Mouse (Mus musculus) embryo, embryonic 10 days (tissue): ENCODE results near the gene Dgkb.

Experiments
- DNase-seq: peaks from one replicate; pipeline ENCODE4 v3.0.0-alpha.2; 2015; ENCODE audit warnings: low spot score

Gene Dgkb

DNA sequence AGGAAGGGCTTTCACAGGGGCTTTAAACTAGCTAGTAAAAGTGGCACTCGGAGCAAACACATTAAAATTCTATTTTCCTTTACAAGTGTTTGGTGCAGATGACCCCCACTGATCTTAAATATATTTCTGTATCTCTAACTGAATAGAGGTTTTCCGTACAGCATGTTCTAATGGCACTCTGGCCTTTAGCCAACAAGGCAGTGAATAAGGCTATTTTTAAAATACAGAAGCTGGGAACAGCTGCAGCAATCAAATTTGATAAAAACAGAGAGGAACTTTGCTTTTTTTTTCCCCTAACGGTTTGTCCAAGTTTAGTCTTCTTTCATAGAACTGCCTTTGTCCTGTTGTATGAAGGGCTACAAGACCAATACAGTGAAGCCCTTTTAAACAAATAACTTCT lies 776.5 kb downstream of the Dgkb start:
- DNase-seq, result no peak

DNA sequence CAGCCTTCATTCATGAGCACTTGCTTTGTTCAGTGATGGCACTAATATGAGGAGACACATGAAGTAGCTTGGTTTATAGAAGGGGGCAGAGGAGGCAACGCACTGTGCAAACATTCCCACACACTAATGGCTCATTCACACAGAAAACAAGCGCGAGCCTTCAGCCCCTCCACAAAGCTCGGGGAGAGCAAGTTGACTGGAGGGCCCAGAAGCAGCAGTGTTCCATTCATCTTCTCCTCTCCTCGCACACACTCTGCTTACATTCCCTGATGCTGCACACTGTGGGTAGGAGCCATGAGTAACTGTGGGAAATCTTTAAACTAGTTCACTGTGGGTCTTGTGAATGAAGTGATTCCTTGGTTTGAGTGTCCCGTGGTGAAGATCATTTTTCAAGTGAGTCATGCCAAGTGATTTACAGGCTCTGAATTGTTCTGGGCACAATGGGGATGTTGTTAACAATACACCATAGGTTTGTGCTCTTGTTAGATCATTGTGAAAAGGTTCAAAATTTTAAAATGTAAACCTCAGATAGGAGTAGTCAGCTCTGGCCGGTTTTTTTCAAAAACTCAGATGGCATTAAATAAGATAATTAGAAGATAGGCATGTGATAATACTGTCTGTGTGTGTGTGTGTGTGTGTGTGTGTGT lies 779.0 kb downstream of the Dgkb start:
- peak; percentile 53 for DNase-seq

DNA sequence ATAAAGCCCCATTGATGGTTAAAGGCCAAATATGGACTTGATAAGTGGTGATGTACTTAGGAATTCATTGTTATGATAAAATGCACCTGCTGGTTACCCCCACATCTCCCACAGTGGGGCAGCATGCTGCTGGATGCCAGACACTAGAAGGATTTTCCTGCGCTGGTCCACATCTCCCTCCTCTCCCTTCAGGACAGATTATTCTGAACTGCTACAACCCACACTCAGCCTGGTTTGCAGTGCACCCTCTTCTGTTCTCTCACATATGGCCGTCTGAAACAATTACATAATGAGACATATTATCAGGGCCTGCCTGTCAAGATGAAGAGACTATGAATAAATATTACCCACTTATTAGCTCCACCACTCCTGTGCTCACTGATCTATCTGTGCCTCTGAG lies 780.6 kb downstream of the Dgkb start:
- peak; percentile 5 for DNase-seq

DNA sequence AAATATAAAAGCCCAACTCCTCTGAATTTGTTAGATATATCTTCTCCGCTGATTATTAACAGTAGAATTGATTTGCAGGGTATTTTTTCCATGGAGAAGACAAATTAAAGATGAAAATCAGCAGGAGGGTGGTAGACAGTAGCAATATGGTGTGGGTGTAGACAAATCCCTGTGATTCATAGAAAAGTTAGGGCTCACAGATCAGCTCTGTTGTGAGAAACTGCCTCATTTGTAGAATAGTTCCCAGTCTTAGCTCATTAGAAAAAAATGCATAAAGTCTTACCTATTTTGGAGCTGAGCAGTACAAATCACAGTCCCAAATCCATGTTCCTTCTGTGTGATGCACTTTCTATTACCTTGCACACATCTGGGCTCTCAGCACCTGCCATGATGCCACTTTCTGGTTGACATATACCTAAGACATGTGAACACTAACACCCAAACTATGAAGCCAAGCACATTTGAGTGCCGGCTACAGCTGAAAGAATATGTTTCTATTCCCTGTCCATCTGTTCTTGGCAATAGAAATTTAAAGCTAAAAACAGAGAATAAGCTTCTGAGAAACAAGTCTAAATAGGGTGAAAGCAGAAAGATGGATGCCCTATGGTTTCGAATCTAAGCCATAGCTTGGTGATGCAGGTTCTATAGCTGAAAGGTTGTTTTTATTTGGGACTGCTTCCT lies 782.8 kb downstream of the Dgkb start:
- DNase-seq, result no peak

DNA sequence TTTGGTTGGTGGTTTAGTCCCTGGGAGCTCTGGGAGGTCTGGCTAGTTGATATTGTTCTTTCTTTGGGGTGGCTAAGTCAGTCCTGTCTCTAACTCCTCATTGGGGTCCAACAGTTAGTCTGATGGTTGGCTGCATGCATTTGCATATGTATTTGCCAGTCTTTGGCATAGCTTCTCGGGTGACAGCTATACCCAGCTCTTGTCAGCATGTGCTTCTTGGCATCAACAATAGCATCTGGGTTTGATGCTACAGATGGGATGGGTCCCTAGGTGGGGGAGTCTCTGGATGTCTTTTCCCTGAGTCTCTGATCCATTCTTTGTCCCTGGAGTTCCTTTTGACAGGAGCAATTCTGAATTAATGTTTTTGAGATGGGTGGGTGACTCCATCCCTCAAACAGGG lies 790.6 kb downstream of the Dgkb start:
- no peak for DNase-seq

DNA sequence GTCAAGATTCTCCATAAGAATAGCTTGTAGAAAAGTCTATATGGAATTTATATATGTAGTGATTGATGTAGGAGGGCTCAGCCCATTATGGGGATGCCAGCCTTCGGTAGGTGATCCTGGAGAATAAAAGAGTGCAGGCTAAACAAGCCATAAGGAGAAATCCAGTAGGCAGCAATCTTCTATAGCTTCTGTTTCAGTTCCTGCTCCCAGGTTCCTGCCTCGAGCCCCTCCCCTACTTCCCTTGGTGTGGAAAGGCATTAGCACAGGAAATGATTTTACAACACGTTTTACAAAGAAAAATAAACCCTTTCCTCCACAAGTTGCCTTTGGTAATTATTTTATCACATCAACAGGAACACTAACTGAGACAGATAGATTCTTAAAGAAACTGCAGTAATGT lies 850.7 kb downstream of the Dgkb start:
- DNase-seq, result no peak
